Mouse (Mus musculus): ENCODE results near the gene Unc5c. TPM values are rescaled to one million over a fixed set of nuclear protein-coding genes. Genes with fewer than 3 reads are reported as not detected.

Gene Unc5c
- polyA plus RNA-seq, 2 experiments: 11.9 to 12.5 TPM

DNA sequence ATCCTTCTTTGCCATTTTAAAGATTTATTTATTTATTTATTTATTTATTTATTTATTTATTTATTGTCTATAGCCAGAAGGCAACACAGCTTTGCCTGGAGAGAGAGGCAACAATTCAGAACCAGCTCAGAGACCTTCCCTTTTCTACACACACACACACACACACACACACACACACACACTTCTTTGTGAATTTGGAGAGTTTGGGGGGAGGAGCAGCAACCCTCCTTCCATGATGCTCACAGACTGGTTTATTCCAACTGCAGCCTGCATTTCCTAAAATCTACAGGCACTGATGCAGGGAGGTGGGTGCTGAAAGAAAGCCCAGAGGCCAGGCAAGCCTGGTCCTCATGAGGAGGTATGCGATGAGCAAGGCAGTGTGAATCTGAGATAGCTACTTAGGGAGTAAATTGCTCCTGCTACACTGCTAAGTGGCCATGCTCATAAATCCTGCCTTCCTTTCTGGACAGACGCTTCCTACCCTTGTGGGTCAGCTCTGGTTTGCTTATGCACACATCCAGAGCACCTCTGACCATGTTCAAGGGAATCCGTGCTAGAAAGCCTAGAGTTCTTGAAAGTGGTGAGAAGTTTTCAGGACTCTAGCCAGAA lies 1.8 kb downstream of the Unc5c start:
- TF ChIP-seq POLR2A (IDR thresholded peaks at IDR 0.05; ENCODE audit: borderline replicate concordance, extremely low read depth, insufficient read depth, insufficient read length): no peak
- H3K9me3 ChIP-seq (ENCODE audit: control insufficient read depth, low read length): no peaks in the 10 kb centered on the region
- H3K4me3 ChIP-seq (replicated peaks; ENCODE audit: low read length): peak overlapping the region; percentile 76
- ATAC-seq (ENCODE audit: low FRiP score, low read depth) (no peak), DNase-seq (ENCODE audit: low spot score) (no peak)
- peaks cover 12% of the 10 kb centered on the region; the same call in 1 of the 2 replicates for H3K4me1 ChIP-seq (ENCODE audit: control insufficient read depth, insufficient read depth, low read length)
- 1% methylated on average over 3 of the region's 3 CpGs for WGBS
- peak overlapping the region; percentile 80 for H3K9ac ChIP-seq (ENCODE audit: low read depth, low read length, severe bottlenecking)
- H3K36me3 ChIP-seq (ENCODE audit: control insufficient read depth, insufficient read depth, low read length): no peaks in the 10 kb centered on the region
- peak overlapping the region; percentile 72 for H3K4me2 ChIP-seq (replicated peaks; ENCODE audit: low read depth, low read length, severe bottlenecking)
- no peaks in the 10 kb centered on the region for H3K27me3 ChIP-seq (ENCODE audit: control insufficient read depth, insufficient read depth, low read length)
- peak overlapping the region; percentile 56 for H3K27ac ChIP-seq (replicated peaks; ENCODE audit: low read depth, low read length)

DNA sequence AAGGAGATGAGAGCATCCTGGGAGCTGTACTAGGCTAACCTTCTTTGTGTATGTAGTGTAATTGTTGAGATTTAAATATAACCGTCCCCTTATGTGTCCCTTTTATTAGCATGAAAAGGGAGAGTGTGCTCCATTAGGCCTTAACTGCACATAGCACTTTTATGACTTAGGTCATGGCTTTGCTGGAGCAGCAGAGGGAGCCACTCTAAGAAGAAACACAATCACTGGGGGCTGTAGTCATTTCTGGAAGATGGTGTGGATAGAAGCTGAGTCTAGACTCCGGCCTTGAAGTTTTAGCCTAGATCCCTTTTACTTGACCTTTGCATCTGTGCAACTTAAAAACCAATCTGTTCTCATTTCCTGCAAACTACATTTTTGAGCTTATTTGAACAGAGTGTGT lies 4.3 kb downstream of the Unc5c start:
- WGBS: 32% methylated on average over 2 of the region's 2 CpGs
- Histone ChIP-seq H3K4me2 (replicated peaks; ENCODE audit: low read depth, low read length, severe bottlenecking) (peak overlapping the region; percentile 72; the same call in 1 of the 2 replicates), H3K27me3 (ENCODE audit: control insufficient read depth, insufficient read depth, low read length) (no peaks in the 10 kb centered on the region), H3K4me3 (replicated peaks; ENCODE audit: low read length) (no peak overlapping the region), H3K36me3 (ENCODE audit: control insufficient read depth, insufficient read depth, low read length) (no peaks in the 10 kb centered on the region), H3K9me3 (ENCODE audit: control insufficient read depth, low read length) (no peaks in the 10 kb centered on the region), H3K4me1 (ENCODE audit: control insufficient read depth, insufficient read depth, low read length) (peaks cover 12% of the 10 kb centered on the region; the same call in 1 of the 2 replicates), H3K27ac (replicated peaks; ENCODE audit: low read depth, low read length) (no peak overlapping the region), H3K9ac (ENCODE audit: low read depth, low read length, severe bottlenecking) (no peak overlapping the region)
- TF ChIP-seq POLR2A (IDR thresholded peaks at IDR 0.05; ENCODE audit: borderline replicate concordance, extremely low read depth, insufficient read depth, insufficient read length): no peak
- DNase-seq (ENCODE audit: low spot score) (no peak), ATAC-seq (ENCODE audit: low FRiP score, low read depth) (no peak)

DNA sequence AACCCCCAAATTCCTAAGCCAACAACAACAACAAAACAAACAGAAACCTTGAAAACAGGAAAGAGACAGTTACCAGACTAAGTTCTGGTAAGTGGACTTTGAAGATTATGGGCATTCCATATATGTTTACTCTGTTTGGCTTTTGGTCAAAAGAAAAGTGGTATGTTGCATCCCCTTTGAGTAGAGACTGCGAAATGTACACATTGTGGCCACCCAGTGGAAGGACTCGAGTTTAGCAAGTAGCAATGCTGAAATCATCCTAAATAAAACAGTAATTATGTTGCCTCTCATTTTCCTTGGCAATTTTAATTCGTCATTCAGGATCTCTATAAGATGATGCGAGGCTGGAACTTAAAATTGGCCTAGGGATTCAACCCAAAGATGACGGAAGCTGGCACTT lies 8.2 kb downstream of the Unc5c start:
- Histone ChIP-seq H3K36me3 (ENCODE audit: control insufficient read depth, insufficient read depth, low read length) (no peaks in the 10 kb centered on the region), H3K4me3 (replicated peaks; ENCODE audit: low read length) (no peak overlapping the region), H3K4me1 (ENCODE audit: control insufficient read depth, insufficient read depth, low read length) (peaks cover 19% of the 10 kb centered on the region), H3K9me3 (ENCODE audit: control insufficient read depth, low read length) (no peaks in the 10 kb centered on the region), H3K27ac (replicated peaks; ENCODE audit: low read depth, low read length) (no peak overlapping the region), H3K4me2 (replicated peaks; ENCODE audit: low read depth, low read length, severe bottlenecking) (no peak overlapping the region), H3K9ac (ENCODE audit: low read depth, low read length, severe bottlenecking) (no peak overlapping the region), H3K27me3 (ENCODE audit: control insufficient read depth, insufficient read depth, low read length) (no peaks in the 10 kb centered on the region)
- ATAC-seq (ENCODE audit: low FRiP score, low read depth) (no peak), DNase-seq (ENCODE audit: low spot score) (no peak)
- WGBS: 75% methylated on average over 5 of the region's 5 CpGs
- no peak for TF ChIP-seq POLR2A (IDR thresholded peaks at IDR 0.05; ENCODE audit: borderline replicate concordance, extremely low read depth, insufficient read depth, insufficient read length)

DNA sequence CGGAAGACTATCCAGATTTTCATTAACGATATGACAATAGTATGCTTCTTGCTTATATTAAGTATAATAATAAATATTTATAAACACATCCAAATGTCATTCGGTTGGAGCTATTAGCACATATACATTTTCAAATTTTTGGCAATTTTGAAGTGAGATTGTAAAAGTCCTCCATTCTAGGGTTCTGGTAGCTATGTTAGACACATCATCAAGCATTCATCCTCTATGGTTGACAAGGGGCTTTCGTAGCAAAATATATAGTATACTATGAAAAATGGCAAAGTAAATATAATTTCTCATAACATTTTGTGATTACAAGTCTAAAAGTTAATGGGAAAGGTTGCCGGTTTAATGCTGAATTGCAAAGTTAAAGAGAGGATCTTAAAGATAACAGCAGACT lies 10.4 kb downstream of the Unc5c start:
- Histone ChIP-seq H3K27ac (replicated peaks; ENCODE audit: low read depth, low read length) (no peak overlapping the region), H3K27me3 (ENCODE audit: control insufficient read depth, insufficient read depth, low read length) (no peaks in the 10 kb centered on the region), H3K4me3 (replicated peaks; ENCODE audit: low read length) (no peak overlapping the region), H3K4me2 (replicated peaks; ENCODE audit: low read depth, low read length, severe bottlenecking) (no peak overlapping the region), H3K9me3 (ENCODE audit: control insufficient read depth, low read length) (no peaks in the 10 kb centered on the region), H3K9ac (ENCODE audit: low read depth, low read length, severe bottlenecking) (no peak overlapping the region), H3K36me3 (ENCODE audit: control insufficient read depth, insufficient read depth, low read length) (no peaks in the 10 kb centered on the region), H3K4me1 (ENCODE audit: control insufficient read depth, insufficient read depth, low read length) (peaks cover 14% of the 10 kb centered on the region)
- no peak for ATAC-seq (ENCODE audit: low FRiP score, low read depth)
- WGBS: 72% methylated on average over 5 of the region's 5 CpGs
- no peak for TF ChIP-seq POLR2A (IDR thresholded peaks at IDR 0.05; ENCODE audit: borderline replicate concordance, extremely low read depth, insufficient read depth, insufficient read length)
- DNase-seq (ENCODE audit: low spot score): no peak

GRCm38 (mm10) chr3:141475919-141476318 lies 10.9 kb downstream of the Unc5c start:
- WGBS: 16% methylated on average over 6 of the region's 6 CpGs
- 0 out of 2 replicates have a peak overlapping the region, but pooled peaks have one; percentile 13 for H3K4me2 ChIP-seq (replicated peaks; ENCODE audit: low read depth, low read length, severe bottlenecking)
- ATAC-seq (ENCODE audit: low FRiP score, low read depth): no peak

More at GRCm38 (mm10) chr3:141475919-141476318, 10.9 kb downstream of the Unc5c start:
- Histone ChIP-seq H3K27me3 (ENCODE audit: control insufficient read depth, insufficient read depth, low read length) (no peaks in the 10 kb centered on the region), H3K9ac (ENCODE audit: low read depth, low read length, severe bottlenecking) (no peak overlapping the region), H3K9me3 (ENCODE audit: control insufficient read depth, low read length) (no peaks in the 10 kb centered on the region), H3K36me3 (ENCODE audit: control insufficient read depth, insufficient read depth, low read length) (no peaks in the 10 kb centered on the region), H3K4me1 (ENCODE audit: control insufficient read depth, insufficient read depth, low read length) (peaks cover 14% of the 10 kb centered on the region), H3K4me3 (replicated peaks; ENCODE audit: low read length) (no peak overlapping the region), H3K27ac (replicated peaks; ENCODE audit: low read depth, low read length) (0 out of 2 replicates have a peak overlapping the region, but pooled peaks have one; percentile 46)
- TF ChIP-seq POLR2A (IDR thresholded peaks at IDR 0.05; ENCODE audit: borderline replicate concordance, extremely low read depth, insufficient read depth, insufficient read length): no peak
- DNase-seq (ENCODE audit: low spot score): no peak
